Mouse (Mus musculus) erythroblast, embryonic 14.5 days (primary cell): ENCODE measurements at regions not wholly inside any gene's neighbourhood (a gene's known extent, or its start where the extent isn't known, plus 50 kb on each side); places are given as distances from the start of the nearest gene placed in this dataset.

Experiments
- GATA1 ChIP-seq: IDR thresholded peaks from 2 replicates; pipeline ENCODE4 v1.6.1; 2012; ENCODE audit warnings: low read length, inconsistent platforms, mixed read lengths
- TAL1 ChIP-seq: IDR thresholded peaks from 3 replicates; pipeline ENCODE4 v1.6.1; 2012; ENCODE audit warnings: low read length, inconsistent platforms, mixed read lengths

DNA sequence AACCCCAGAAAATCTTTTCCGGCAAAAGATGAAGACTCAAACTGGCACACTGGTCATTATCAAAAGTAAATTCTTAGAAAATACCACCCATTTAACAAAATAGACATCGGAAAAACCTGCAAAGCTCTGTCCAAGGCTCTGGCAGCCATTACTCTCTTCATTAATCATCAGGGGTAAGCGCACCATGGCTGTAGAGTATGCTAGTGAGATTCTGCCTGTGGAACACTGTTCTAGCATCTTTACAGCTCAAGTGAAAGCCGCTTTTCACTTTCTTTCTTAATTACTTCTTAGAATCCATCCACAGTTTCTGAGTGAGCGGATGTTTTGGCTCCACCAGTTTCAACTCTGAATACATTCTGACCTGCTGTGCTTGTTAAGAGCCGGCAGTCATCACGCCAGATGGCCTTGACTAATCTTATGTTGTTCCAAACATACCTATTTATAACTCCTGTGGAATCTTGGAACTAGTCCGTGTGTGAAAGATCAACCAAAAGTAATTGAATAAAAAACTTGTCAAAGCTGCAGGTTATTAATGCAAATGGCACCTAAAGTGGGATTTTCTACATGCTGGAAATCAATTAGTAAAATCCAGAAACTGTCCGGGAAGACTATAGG, 387.8 kb downstream of the Lpin1 start:
- TF ChIP-seq GATA1 (no peak), TAL1 (no peak)
